ENCODE assay signal across 11 mouse cellular contexts in genomic region chr11:51326908-51327307, GRCm38 (mm10). TPM values are rescaled to one million over a fixed set of nuclear protein-coding genes. Genes with fewer than 3 reads are reported as not detected.
DNase-seq lines count a peak whose midpoint lies in the region; ATAC-seq and TF ChIP-seq lines count a peak whose summit lies in the region.
"Had no signal": no experiment of that assay in that cellular context is flagged by ENCODE, and none has a peak within 500 bp of the region (broad histone marks: within the 10 kb centered on the region; RNA-seq: fewer than 3 reads in every experiment).

No protein-coding gene starts in this region.

- 0 out of 2 replicates have a peak, but pooled peaks have one; percentile 16 for TF ChIP-seq CTCF in liver, embryonic 14.5 days (IDR thresholded peaks at IDR 0.05; ENCODE audit: low read depth)
- peak; percentile 60 for TF ChIP-seq CTCF in Patski (IDR thresholded peaks at IDR 0.05)

- peak; percentile 13 for DNase-seq in heart, adult 8-10 months (ENCODE audit: low spot score)
- no peak for DNase-seq in heart, adult 11 months
- no peak for DNase-seq in liver, embryonic 14.5 days (ENCODE audit: low read depth in 3 of 3, low spot score in 3 of 3)
- DNase-seq in liver = no peak
- no peak for DNase-seq in Patski (ENCODE audit: low read depth, low spot score)
- no peak for DNase-seq in limb, embryonic 10.5 days (ENCODE audit: low spot score)
- no peak for DNase-seq in left cerebral cortex, postnatal 4 days
- no peak for DNase-seq in spleen, postnatal 10 days (ENCODE audit: low spot score in 2 of 2)
- DNase-seq: thymus, adult 2 months had no signal

- CTCF ChIA-PET in Patski (lab: Charles Lee) = interaction anchor here (0.9 to 2.4 kb wide), 4 partner anchors 202 to 212 kb away, joined by 3 to 8 read pairs (median 5); no protein-coding TSS in a partner anchor

- no peak overlapping the region for H3K4me3 ChIP-seq in liver, embryonic 14.5 days (ENCODE audit: insufficient read depth in 1 of 2, low read depth in 2 of 2, low read length in 2 of 2)
- H3K4me3 ChIP-seq in limb, embryonic 10.5 days = no peak overlapping the region

- H3K27ac ChIP-seq in liver, embryonic 14.5 days = no peak overlapping the region
- H3K27ac ChIP-seq in limb, embryonic 10.5 days = 0 out of 2 replicates have a peak overlapping the region, but pooled peaks have one; percentile 33

- H3K4me1 ChIP-seq in liver, embryonic 14.5 days (replicated peaks; ENCODE audit: control insufficient read depth in 2 of 2, insufficient read depth in 2 of 2, low read length in 1 of 2) = no peaks in the 10 kb centered on the region
- H3K4me1 ChIP-seq in limb, embryonic 10.5 days = peaks cover 16% of the 10 kb centered on the region

- WGBS in liver, embryonic 14.5 days (ENCODE audit: insufficient replicate concordance) = 52% methylated on average over 6 of the region's 6 CpGs
- WGBS in limb, embryonic 10.5 days = 67% methylated on average over 6 of the region's 6 CpGs

- ATAC-seq in liver, embryonic 14.5 days (ENCODE audit: insufficient read depth) = no peak
- no peak for ATAC-seq in Patski
- ATAC-seq: forebrain, embryonic 16.5 days had no signal

- no peaks in the 10 kb centered on the region for H3K9me3 ChIP-seq in liver, embryonic 14.5 days (ENCODE audit: control insufficient read depth, low read length)
- no peaks in the 10 kb centered on the region for H3K9me3 ChIP-seq in limb, embryonic 10.5 days (replicated peaks)

- in situ Hi-C loops in Patski (cut with MboI; ENCODE audit: low pct_unique_long_range_greater_than_20kb) = loop anchor here (5.0 kb wide), 1 partner anchor 200 kb away; no protein-coding TSS in a partner anchor

- no peaks in the 10 kb centered on the region for H3K27me3 ChIP-seq in liver, embryonic 14.5 days (ENCODE audit: control insufficient read depth, insufficient read depth, low read length)
- no peaks in the 10 kb centered on the region for H3K27me3 ChIP-seq in Patski
- H3K27me3 ChIP-seq in limb, embryonic 10.5 days (ENCODE audit: low read depth, poor library complexity, severe bottlenecking) = no peaks in the 10 kb centered on the region

- TF ChIP-seq EP300 in liver, embryonic 14.5 days (IDR thresholded peaks at IDR 0.05; ENCODE audit: low read depth) = no peak

- POLR2A ChIA-PET in Patski (lab: Charles Lee) = interaction anchor here (0.6 kb wide), 1 partner anchor 210 kb away, joined by 3 read pairs; no protein-coding TSS in a partner anchor

- no peak overlapping the region for H3K9ac ChIP-seq in liver, embryonic 14.5 days (replicated peaks)

- no peaks in the 10 kb centered on the region for H3K36me3 ChIP-seq in liver, embryonic 14.5 days (replicated peaks; ENCODE audit: control insufficient read depth, insufficient read depth, low read depth)
- H3K36me3 ChIP-seq in limb, embryonic 10.5 days = no peaks in the 10 kb centered on the region

- H3K4me2 ChIP-seq in liver, embryonic 14.5 days (ENCODE audit: low read depth) = no peak overlapping the region

- intact Hi-C loops in left cerebral cortex, postnatal 4 days (cut with DNase I) = no loop called here

RNA-seq across cellular contexts. Expression of gene Col23a1, which starts 37.2 kb away (rescaled TPM):
- total RNA-seq in heart, adult 8-10 months (2022) = 1 to 10 TPM; 1.4 to 3.2 (median 1.9) TPM
- 0.19 TPM in 2 replicates for polyA plus RNA-seq in liver, embryonic 14.5 days (2012; rRNA removed)
- 0.10 and 0.11 TPM in 2 replicates for polyA plus RNA-seq in liver, embryonic 14.5 days (2014; fragmentation: Nextera tagmentation; extraction: Ambion mirVana)
- polyA plus RNA-seq in Patski (2021) = 3.5 TPM
- 17.0 and 24.1 TPM in 2 replicates for polyA plus RNA-seq in limb, embryonic 10.5 days (2016; fragmentation: Nextera tagmentation; extraction: Ambion mirVana)
- total RNA-seq in left cerebral cortex, postnatal 4 days (2021) = 10 to 100 TPM; 11.1 TPM
- total RNA-seq: monocyte, adult 5-6 weeks had no signal
